Mouse (Mus musculus): ENCODE results near the gene Mfn1.

- TF ChIP-seq CTCF (IDR thresholded peaks at IDR 0.05; ENCODE audit: control insufficient read depth, insufficient read depth, insufficient replicate concordance, low read depth, low read length) (no peak), POLR2A (IDR thresholded peaks at IDR 0.05; ENCODE audit: control insufficient read depth, low read depth, low read length) (no peak)
These were observed 34.7 kb upstream of the Mfn1 start for GRCm38 (mm10) chr3:32494387-32495087.
